ENCODE assay signal across 13 mouse cellular contexts in the genomic region with DNA sequence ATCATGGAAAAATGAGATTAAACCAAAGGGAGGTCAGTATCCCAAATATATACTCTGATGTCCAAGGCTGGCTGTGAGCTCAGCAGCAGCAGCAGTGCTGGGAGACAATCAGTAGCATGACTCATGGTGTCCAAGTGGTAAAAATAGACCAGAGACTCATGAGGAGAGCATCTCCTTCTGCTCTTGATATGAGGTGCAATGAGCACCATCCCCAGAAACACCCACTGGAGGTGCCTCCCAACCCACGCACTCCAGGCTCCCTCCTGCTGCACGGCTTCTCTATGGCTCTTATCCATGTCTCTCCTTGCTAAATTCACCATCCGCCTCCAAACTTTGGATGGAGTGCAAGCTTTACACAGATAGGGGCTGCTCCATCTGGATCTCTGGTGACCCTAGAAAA. TPM values are rescaled to one million over a fixed set of nuclear protein-coding genes. Genes with fewer than 3 reads are reported as not detected.
DNase-seq lines count a peak whose midpoint lies in the region; ATAC-seq and TF ChIP-seq lines count a peak whose summit lies in the region.
"Had no signal": no experiment of that assay in that cellular context is flagged by ENCODE, and none has a peak within 500 bp of the region (broad histone marks: within the 10 kb centered on the region; RNA-seq: fewer than 3 reads in every experiment).

No protein-coding gene starts in this region.

- H3K9me3 ChIP-seq in heart, embryonic 11.5 days (replicated peaks; ENCODE audit: control insufficient read depth, low read length) = no peaks in the 10 kb centered on the region

- H3K9ac ChIP-seq in heart, embryonic 11.5 days (ENCODE audit: low read depth, low read length) = no peak overlapping the region

- no peak overlapping the region for H3K27ac ChIP-seq in heart, embryonic 11.5 days (ENCODE audit: low read depth, low read length)
- peak overlapping the region; percentile 59; the same call in 1 of the 2 replicates for H3K27ac ChIP-seq in layer of hippocampus, adult 2 months

- no peak overlapping the region for H3K4me2 ChIP-seq in heart, embryonic 11.5 days

- no peak for ATAC-seq in heart, embryonic 11.5 days (replicated peaks; ENCODE audit: insufficient number of reproducible peaks, low FRiP score, low TSS enrichment)
- no peak for ATAC-seq in erythroblast, adult 5-6 weeks (replicated peaks; ENCODE audit: low FRiP score, poor library complexity, severe bottlenecking)
- ATAC-seq: intestine, embryonic 16.5 days had no signal

- H3K4me1 ChIP-seq in heart, embryonic 11.5 days (ENCODE audit: control insufficient read depth, insufficient read depth, low read length) = no peaks in the 10 kb centered on the region

- H3K4me3 ChIP-seq in heart, embryonic 11.5 days (ENCODE audit: low read depth, low read length) = no peak overlapping the region
- no peak overlapping the region for H3K4me3 ChIP-seq in layer of hippocampus, adult 2 months
- H3K4me3 ChIP-seq: erythroblast, embryonic 14.5 days had no signal

- TF ChIP-seq CTCF in layer of hippocampus, adult 2 months (conservative IDR thresholded peaks at IDR 0.05) = no peak

- DNase-seq in heart, adult 9 months (ENCODE audit: low spot score in 2 of 2) = peak; percentile 4 to 8
- peak; percentile 74 to 75 for DNase-seq in cerebellum, postnatal 25 days
- peak; percentile 68 to 75 for DNase-seq in layer of hippocampus, adult 2 months (ENCODE audit: low spot score in 2 of 2)
- peak; percentile 89 to 90 for DNase-seq in right cerebral cortex, adult 2 months (ENCODE audit: low spot score in 2 of 2)
- DNase-seq in kidney, postnatal 4 days = no peak
- no peak for DNase-seq in kidney, postnatal 14 days
- DNase-seq: liver; lung, postnatal 14 days had no signal

- WGBS in heart, embryonic 11.5 days (ENCODE audit: insufficient replicate concordance) = 63% methylated on average over 3 of the region's 3 CpGs

- H3K27me3 ChIP-seq in heart, embryonic 11.5 days (ENCODE audit: control insufficient read depth, insufficient read depth, low read length) = no peaks in the 10 kb centered on the region

- H3K36me3 ChIP-seq in heart, embryonic 11.5 days (ENCODE audit: control insufficient read depth, insufficient read depth, low read length) = no peaks in the 10 kb centered on the region

RNA-seq across cellular contexts. Expression of gene C530025M09Rik, which starts 42.3 kb away (rescaled TPM):
- not detected in 2 replicates for polyA plus RNA-seq in heart, embryonic 11.5 days (2014; fragmentation: Nextera tagmentation; extraction: Ambion mirVana)
- total RNA-seq in layer of hippocampus, adult 2 months (2021) = 1 to 10 TPM; 1.1 to 1.7 TPM
- total RNA-seq in erythroblast, adult 5-6 weeks (2015; ENCODE audit: low replicate concordance) = not detected in 2 replicates
- not detected in 2 replicates for total RNA-seq in erythroblast, adult 5-6 weeks (2017; ENCODE audit: low replicate concordance)
- polyA plus RNA-seq: erythroblast, embryonic 14.5 days; gonadal fat pad, adult 2 months; intestine, embryonic 16.5 days had no signal

RNA-seq across cellular contexts. Expression of gene Syndig1, which starts 44.3 kb away (rescaled TPM):
- polyA plus RNA-seq in heart, embryonic 11.5 days (2014; fragmentation: Nextera tagmentation; extraction: Ambion mirVana) = 3.4 and 3.8 TPM in 2 replicates
- 10 to 100 TPM; 37.8 to 41.5 TPM for total RNA-seq in layer of hippocampus, adult 2 months (2021)
- not detected in 2 replicates for total RNA-seq in erythroblast, adult 5-6 weeks (2015; ENCODE audit: low replicate concordance)
- not detected in 2 replicates for total RNA-seq in erythroblast, adult 5-6 weeks (2017; ENCODE audit: low replicate concordance)
- polyA plus RNA-seq: erythroblast, embryonic 14.5 days had no signal

Comparison
In these comparisons a context has a peak if more than half of its experiments do, and no peak if none do; other contexts are left out.
1. DNase-seq: peak in heart, adult 9 months (2 of 2), cerebellum, postnatal 25 days (2 of 2), layer of hippocampus, adult 2 months (2 of 2) and right cerebral cortex, adult 2 months (2 of 2); none in kidney, postnatal 4 days (0 of 2) and kidney, postnatal 14 days (single experiment).
2. RNA of gene Syndig1, which starts 44.3 kb away (total RNA-seq): 37.8 to 41.5 TPM in layer of hippocampus, adult 2 months; not detected in erythroblast, adult 5-6 weeks; every median in the first group is over 10 times any median in the second.